Mouse (Mus musculus) adrenal gland, postnatal 4 days (tissue): ENCODE measurements around the gene Tcf20. TPM values are rescaled to one million over a fixed set of nuclear protein-coding genes. Genes with fewer than 3 reads are reported as not detected.

Source experiments
- DNase-seq, 2 experiments: peaks; one replicate each; pipeline ENCODE4 v3.0.0; 2021 to 2022; ENCODE audit warnings: low spot score in 2 of 2, mixed read lengths in 2 of 2
- total RNA-seq, 2 experiments: library from RNA; stranded (reverse); gene quantifications; 2 replicates each; pipeline ENCODE4 v1.2.3; 2021

Tcf20 gene
- total RNA-seq, 2 experiments from 2014 or later = 85.4 to 98.1 TPM

DNA sequence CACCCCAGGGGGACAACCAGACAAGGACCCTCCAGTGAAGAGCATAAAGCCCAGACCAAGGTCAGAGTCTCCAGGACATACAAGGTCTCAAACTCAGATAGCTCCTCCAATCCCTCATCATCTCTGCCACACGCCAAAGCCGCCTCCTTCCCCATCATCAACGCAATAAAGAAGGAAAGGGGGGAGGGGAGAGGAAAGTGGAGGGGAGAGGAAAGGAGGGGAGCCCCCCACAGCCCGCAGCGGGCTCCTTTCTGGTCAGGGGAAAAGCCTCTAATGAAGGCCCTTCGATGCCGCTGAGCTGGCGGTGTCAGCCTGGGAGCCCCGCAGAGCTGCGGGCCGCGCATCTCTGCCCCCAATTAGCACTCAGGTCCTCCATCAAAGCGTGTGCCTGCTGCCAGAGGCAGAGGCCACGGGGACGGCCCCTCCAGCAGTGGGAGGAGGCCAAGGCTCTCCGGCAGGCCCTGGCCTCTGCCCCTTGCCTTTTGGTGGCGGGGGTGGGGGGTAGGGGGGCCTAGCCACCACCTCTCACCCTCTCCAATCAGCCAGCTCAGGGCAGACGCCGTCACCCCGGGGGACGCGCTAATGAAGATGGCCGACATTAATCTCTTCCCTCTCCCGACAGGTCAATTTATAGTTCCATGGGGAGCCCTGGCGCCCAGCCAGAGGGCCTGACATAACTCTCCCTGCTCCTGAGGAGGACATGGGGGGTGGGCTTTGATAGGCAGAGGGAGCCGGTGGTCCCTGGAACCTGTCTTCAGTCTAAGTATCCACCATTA is 26.7 kb downstream of the Tcf20 start:
- no peak for DNase-seq

GRCm38 (mm10) chr15:82959151-82959550 is 28.5 kb downstream of the Tcf20 start:
- no peak for DNase-seq

GRCm38 (mm10) chr15:82958253-82958701 is 29.4 kb downstream of the Tcf20 start:
- no peak for DNase-seq

DNA sequence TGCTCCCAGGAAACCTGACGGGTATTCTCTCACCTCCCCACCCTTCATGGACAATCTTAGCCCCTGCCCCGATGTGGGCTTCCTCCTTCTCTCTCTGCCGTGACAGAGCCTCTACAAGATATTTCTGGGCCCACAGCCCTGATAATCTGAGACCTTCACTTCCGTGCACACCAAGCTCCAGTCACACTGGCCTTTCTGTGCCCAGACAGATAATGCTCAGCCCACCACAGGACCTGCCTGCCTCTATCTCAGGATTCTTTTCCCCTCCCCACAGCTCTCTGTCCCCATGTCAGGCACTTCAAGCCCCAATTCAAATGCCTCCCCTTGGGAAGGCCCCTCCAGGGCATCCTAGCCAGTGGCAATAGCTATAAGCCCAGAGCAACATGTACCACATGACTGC is 31.0 kb downstream of the Tcf20 start:
- DNase-seq = no peak

GRCm38 (mm10) chr15:82956310-82956709 is 31.4 kb downstream of the Tcf20 start:
- DNase-seq = no peak

- DNase-seq = no peak
These were observed 32.4 kb downstream of the Tcf20 start for GRCm38 (mm10) chr15:82955286-82955685.

GRCm38 (mm10) chr15:82954034-82954433 is 33.6 kb downstream of the Tcf20 start:
- DNase-seq = no peak

GRCm38 (mm10) chr15:82953096-82953495 is 34.6 kb downstream of the Tcf20 start:
- DNase-seq = no peak

DNA sequence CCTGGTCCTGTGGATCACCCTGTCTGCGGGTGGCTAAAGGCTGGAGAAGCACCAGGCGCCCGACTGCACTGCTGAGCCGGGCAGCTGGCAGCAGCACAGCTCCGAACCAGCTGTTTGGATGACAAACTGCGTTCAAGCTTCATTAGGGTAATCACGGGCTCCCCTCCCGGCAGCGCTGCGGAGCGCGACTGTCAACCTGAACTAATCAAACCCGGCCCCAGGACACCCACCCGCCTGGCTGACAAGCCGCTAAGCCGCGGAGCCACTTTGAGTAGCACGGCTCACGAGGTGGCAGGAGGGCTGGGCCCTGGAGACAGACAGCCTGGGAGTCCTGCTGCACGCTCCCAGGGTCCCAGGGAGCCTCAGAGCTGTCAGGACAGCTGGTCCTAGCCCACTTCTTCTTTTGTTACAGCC is 35.4 kb downstream of the Tcf20 start:
- DNase-seq = no peak

GRCm38 (mm10) chr15:82950246-82950645 is 37.4 kb downstream of the Tcf20 start:
- no peak for DNase-seq

GRCm38 (mm10) chr15:82947431-82947830 is 40.2 kb downstream of the Tcf20 start:
- DNase-seq = no peak

GRCm38 (mm10) chr15:82944479-82945195 is 43.0 kb downstream of the Tcf20 start:
- no peak for DNase-seq

DNA sequence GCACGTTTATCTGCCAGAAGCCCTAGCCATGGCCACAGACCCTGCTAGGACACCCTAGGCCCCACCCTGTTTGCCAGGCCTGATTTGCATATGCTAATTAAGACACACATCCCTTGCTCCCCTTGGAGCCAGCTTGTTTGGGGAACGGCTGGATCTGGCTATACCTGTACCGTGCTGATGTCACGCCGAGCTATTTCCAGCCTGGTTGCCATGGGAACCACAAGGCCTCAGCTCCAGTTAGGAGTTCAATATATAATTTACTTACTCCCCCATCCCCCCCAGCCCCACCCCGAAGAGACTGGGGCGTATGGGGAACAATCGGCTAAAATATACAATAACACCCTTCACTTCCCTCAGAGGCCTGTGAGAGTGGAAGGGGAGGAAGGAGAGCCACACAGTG is 45.9 kb downstream of the Tcf20 start:
- no peak for DNase-seq

DNA sequence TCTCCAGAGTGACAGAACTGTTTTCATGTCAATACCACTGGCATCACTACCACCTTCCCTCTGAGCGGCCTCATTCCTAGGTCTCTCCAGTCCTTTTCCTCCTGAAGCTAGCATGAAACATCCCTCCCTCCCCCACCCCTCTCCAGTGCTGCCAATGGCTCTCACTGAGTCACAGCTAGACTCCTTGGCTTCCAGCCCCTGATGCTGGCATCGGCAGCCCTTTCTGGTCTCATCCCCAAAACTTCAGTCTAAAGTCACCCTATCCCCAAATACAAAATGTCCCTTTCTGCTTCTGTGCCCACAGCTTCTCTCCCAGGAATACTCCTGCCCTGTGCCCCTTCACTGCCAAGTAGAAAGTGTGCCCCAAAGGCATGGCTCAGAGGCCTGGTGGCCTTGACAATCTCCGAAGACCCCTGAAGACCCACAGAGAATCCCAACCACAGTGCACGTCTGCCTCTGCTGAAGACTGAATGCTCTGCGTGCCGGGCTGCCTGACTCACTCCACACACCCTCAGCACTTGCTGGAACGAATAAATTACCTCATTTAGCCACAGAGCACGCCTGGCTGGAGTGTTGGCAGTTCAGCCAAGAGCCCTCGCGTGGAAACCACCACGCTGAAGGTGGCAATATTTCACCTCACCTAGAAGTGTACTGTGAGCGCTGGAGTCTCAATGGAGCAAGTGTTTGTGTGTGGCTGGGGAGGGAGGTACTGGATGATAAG is 47.0 kb downstream of the Tcf20 start:
- no peak for DNase-seq

DNA sequence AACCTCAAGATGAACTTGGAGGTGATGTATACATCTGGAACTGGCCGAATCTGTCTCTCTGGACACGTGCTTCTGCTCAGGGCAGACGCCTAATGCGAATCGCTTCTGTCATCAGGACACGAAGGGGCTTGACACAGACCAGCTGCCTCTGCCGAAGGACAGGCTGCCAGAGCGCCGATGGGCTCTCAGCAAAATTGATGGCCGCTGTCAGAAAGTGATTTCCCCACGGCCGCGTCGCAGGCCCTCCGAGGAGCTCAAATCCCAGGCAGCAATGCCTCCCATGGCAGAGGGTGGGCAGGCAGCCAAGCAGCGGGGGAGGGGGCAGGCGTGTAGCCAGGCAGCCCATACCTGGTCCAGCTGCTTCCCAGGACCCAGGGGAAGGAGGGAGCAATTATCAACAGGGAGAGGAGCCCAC is 49.5 kb downstream of the Tcf20 start:
- peak in 1 of 2 experiments; percentile 37 for DNase-seq

DNA sequence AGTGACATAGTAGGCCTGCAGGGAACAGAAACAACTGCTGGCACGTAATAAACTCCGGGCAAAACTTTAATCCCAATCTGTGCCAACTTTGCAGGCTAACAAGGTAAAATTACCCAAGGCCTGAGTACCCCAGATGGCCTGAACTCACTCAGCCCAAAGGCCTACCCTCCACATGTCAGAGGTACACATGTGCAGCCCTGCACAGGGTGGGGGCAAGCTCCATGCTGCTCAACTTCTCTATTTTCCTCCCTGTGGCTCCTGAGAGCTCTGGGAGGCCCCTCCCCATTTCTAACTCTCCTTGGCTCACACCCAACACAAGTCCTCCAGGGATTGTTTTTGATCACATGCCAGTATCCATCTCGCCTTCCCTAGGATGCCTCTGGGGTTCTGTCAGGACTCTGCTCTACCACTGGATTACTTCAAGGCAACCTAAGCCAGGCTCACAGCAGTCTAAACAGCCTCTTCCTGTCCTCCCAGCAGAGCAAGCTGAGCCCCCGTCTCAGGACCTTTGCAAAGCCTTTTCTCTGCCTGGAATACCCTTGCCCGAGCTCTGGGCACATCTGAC is 50.2 kb downstream of the Tcf20 start:
- no peak for DNase-seq

DNA sequence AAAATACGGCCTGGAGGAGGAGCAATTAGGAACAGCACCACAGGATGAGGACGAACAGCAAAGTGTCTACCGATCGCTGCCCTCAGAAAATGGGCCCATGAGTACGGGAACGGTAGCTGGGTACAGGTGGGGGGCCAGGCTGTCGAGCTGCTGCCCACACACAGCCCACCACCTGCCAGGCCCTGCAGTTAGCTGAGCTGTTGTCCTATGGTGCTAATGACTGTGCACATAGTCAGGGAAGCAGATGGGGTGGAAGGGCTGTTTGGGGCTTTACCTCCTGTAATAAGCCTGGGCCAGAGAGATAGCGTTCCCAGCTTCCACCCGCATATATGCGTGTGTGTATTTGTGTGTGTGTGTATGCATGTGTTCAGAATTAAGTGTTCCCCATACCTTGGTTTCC is 52.7 kb downstream of the Tcf20 start:
- DNase-seq = no peak

DNA sequence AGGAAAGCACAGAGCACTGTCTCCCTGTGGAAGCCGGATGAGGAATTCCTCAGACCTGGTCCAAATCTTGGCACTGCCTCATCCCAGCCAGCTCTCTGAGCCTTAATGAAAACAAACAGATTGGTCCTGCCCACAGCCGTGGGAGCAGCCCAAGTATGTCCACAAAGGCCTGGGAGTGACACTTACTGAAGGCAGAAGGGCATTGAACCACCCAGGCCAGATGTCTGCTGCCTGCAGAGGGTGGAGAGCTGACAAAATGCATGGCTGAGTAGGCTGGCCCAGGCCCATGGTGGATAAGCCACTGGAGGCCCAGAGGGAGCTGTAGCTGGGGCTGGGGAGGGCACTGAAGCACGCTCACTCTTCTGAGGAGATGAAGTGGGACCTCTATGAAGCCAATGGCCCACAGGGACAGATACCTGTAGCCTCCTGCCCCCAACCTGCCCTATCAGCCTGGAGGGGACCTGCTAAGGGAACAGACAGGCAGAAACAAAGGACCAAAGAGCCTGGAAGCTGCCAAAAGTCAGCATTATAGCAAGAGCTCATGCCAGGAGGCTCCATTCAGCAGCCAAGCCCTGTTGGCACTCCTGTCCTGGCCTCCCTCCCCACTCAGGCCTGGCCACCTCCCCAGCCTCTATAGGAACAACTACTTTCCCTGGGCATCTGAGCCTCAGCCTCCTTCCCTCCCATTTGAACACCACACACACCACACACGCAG is 54.6 kb downstream of the Tcf20 start:
- no peak for DNase-seq

GRCm38 (mm10) chr15:82931436-82931835 is 56.2 kb downstream of the Tcf20 start:
- no peak for DNase-seq

- no peak for DNase-seq
These were observed 58.1 kb downstream of the Tcf20 start for GRCm38 (mm10) chr15:82929595-82929994.

DNA sequence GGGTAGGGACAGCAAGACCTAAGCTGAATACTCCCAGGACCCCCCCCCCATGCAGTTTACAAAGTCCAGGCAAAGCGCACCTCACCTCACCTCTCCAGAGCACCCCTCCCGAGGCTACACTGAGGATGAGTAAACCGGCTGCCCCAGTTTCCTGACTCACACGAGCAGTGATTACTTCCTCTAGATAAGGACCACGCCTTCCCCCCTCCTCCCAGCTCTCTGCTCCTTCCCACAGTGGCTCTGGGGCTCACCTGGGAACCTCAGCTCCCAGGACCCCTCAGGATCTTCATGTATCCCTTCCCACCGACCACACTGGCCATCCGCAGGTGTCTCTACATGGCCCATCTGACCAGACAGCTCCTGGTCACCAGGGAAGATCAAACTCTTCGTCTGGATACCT is 58.8 kb downstream of the Tcf20 start:
- no peak for DNase-seq
